Mouse (Mus musculus): Measurements from ENCODE around the gene Adgra3.

Adgra3 gene

GRCm38 (mm10) chr5:50058421-50059286 is at the start of gene Adgra3:
Gene Adgra3, minus strand, starts transcription at chr5:50059006.
- peak; percentile 36 for DNase-seq (ENCODE audit: low spot score)

GRCm38 (mm10) chr5:50083441-50083840 is 24.6 kb upstream of the Adgra3 start:
- DNase-seq (ENCODE audit: low spot score) = no peak

GRCm38 (mm10) chr5:50074245-50074644 is 15.4 kb upstream of the Adgra3 start:
- no peak for DNase-seq (ENCODE audit: low spot score)

- no peak for DNase-seq (ENCODE audit: low spot score)
These were observed 5.4 kb upstream of the Adgra3 start for GRCm38 (mm10) chr5:50064236-50064635.

GRCm38 (mm10) chr5:50059586-50059985 is 780 bp upstream of the Adgra3 start:
- no peak for DNase-seq (ENCODE audit: low spot score)

GRCm38 (mm10) chr5:50057612-50058420 is 990 bp downstream of the Adgra3 start:
- no peak for DNase-seq (ENCODE audit: low spot score)

GRCm38 (mm10) chr5:50052456-50052855 is 6.3 kb downstream of the Adgra3 start:
- DNase-seq (ENCODE audit: low spot score) = no peak

- DNase-seq (ENCODE audit: low spot score) = no peak
These were observed 8.0 kb downstream of the Adgra3 start for GRCm38 (mm10) chr5:50050668-50051425.

- DNase-seq (ENCODE audit: low spot score) = no peak
These were observed 8.8 kb downstream of the Adgra3 start for GRCm38 (mm10) chr5:50050037-50050436.

GRCm38 (mm10) chr5:50049506-50049905 is 9.3 kb downstream of the Adgra3 start:
- no peak for DNase-seq (ENCODE audit: low spot score)

- DNase-seq (ENCODE audit: low spot score) = no peak
These were observed 9.8 kb downstream of the Adgra3 start for GRCm38 (mm10) chr5:50048960-50049359.

- DNase-seq (ENCODE audit: low spot score) = no peak
These were observed 10.4 kb downstream of the Adgra3 start for GRCm38 (mm10) chr5:50048271-50048851.

- DNase-seq (ENCODE audit: low spot score) = no peak
These were observed 13.6 kb downstream of the Adgra3 start for GRCm38 (mm10) chr5:50045180-50045579.

GRCm38 (mm10) chr5:50043677-50044076 is 15.1 kb downstream of the Adgra3 start:
- DNase-seq (ENCODE audit: low spot score) = no peak

GRCm38 (mm10) chr5:50042274-50042943 is 16.4 kb downstream of the Adgra3 start:
- no peak for DNase-seq (ENCODE audit: low spot score)

GRCm38 (mm10) chr5:50039521-50039920 is 19.3 kb downstream of the Adgra3 start:
- no peak for DNase-seq (ENCODE audit: low spot score)

- DNase-seq (ENCODE audit: low spot score) = no peak
These were observed 21.1 kb downstream of the Adgra3 start for GRCm38 (mm10) chr5:50037666-50038065.

- no peak for DNase-seq (ENCODE audit: low spot score)
These were observed 23.8 kb downstream of the Adgra3 start for GRCm38 (mm10) chr5:50034900-50035514.

GRCm38 (mm10) chr5:50034231-50034630 is 24.6 kb downstream of the Adgra3 start:
- no peak for DNase-seq (ENCODE audit: low spot score)

GRCm38 (mm10) chr5:50033660-50034059 is 25.1 kb downstream of the Adgra3 start:
- no peak for DNase-seq (ENCODE audit: low spot score)

- no peak for DNase-seq (ENCODE audit: low spot score)
These were observed 26.5 kb downstream of the Adgra3 start for GRCm38 (mm10) chr5:50032332-50032731.

Measured in c-Kit-positive CD71-positive TER-119-positive erythroid progenitor cells, embryonic 14.5 days (primary cell).